Mouse (Mus musculus): ENCODE data around the gene Hnrnpll. TPM values are rescaled to one million over a fixed set of nuclear protein-coding genes. Genes with fewer than 3 reads are reported as not detected.

The Hnrnpll gene
- polyA plus RNA-seq (2012; ENCODE audit: insufficient read depth, low replicate concordance) = 10.4 and 16.8 TPM in 2 replicates

DNA sequence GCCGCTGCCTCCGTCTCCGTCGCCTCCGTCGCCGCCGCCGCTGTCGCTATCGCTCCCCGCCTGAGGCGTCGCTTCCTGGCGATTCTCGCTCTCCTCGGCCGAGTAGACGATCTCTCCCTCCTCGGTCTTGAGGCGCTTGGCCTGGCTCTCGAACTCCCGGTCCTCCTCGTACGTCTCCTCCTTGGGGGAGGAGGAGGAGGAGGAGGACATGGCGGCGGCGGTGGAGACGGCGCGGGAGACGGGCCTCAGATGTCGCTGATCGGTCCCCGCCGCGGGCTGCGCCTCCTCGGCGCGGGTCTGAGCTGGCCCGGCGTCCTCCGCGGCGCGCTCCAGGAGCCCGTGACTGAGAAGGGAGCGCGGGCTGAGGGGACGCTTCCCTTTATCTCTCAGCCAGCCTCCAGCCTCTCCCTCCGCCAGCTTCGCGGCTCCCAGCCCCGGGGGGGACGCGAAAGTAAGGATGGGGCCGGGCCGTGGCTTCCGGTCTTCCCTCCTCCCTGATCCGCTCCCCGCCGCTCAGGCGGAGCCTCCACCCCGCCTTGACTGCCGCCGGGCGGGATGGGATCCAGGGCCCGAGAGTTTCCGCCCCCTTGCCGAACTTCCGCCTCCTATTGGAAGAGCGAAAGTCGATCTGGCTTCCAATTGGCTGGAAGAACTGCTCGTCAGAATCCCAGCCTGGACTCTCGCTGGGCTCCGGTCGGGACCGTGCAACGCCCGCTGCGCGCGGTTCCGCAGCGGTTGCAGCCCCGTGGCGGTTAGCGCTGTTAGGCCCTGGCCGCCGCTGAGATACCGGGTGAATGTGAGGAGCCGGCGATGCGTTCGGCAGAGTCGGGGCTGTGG is at the start of gene Hnrnpll:
TSS of gene Hnrnpll (minus strand) at position 552 of the 837 bp plus-strand sequence.
- TF ChIP-seq GATA1 (IDR thresholded peaks at IDR 0.05; ENCODE audit: borderline replicate concordance, low read length) (no peak), FLI1 (IDR thresholded peaks at IDR 0.05; ENCODE audit: low read length) (no peak)
- H3K4me3 ChIP-seq (replicated peaks) = peak within 1 kb of the TSS; percentile 99
- H3K36me3 ChIP-seq (replicated peaks; ENCODE audit: low read length) = peaks cover 8% of the 10 kb centered on the region
- H3K4me1 ChIP-seq = peaks cover 51% of the 10 kb centered on the region
- no peaks in the 10 kb centered on the region for H3K9me3 ChIP-seq
- H3K27me3 ChIP-seq (replicated peaks) = no peaks in the 10 kb centered on the region

DNA sequence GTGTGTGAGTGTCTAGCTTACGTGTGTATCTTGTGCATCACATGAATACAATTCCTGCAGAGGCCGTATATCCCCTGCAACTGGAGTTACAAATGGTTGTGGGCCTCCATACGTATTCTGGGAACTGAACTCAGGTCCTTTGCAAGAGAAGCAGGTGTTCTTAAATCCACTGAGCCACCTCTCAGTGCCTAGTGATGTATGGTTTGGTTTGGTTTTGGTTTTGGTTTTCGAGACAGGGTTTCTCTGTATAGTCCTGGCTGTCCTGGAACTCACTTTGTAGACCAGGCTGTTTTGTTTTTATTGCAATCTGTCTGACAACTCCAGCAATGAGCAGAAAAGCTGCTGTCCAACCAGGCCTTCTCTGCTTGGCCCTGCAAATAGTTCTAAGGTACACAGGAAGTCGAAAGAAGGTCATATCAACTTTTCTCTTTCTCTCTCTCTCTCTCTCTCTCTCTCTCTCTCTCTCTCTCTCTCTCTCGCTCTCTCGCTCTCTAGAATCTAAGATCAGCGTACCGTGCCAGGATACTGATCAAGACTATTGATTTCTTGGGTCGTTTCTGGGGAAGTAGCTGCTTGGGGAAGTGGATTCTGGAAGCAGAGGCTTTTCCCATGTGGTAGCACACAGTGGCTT is 43.3 kb upstream of the Hnrnpll start:
- TF ChIP-seq GATA1 (IDR thresholded peaks at IDR 0.05; ENCODE audit: borderline replicate concordance, low read length) (no peak), FLI1 (IDR thresholded peaks at IDR 0.05; ENCODE audit: low read length) (no peak)
- Histone ChIP-seq H3K36me3 (replicated peaks; ENCODE audit: low read length) (no peaks in the 10 kb centered on the region), H3K27me3 (replicated peaks) (no peaks in the 10 kb centered on the region), H3K4me3 (replicated peaks) (no peak overlapping the region), H3K4me1 (no peaks in the 10 kb centered on the region), H3K9me3 (peaks cover 18% of the 10 kb centered on the region)

DNA sequence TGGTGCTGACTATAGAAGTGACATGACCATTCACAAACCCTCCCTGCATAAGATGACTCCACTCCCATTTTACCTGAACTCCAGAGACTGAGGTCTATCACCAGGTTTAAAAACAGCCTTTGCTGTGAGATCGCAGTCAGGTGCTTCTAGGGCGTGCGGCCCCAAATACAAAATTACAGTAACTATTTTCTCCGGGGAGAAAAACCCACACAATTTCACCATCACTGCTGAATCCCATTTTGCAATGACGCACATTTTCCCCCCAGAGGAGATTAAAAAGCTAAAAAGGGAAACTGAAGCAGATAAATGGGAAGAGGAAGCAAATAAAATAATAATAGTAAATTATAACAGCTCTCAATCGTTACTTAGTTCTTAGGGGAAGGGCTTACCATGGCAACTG is 37.7 kb upstream of the Hnrnpll start:
- Histone ChIP-seq H3K36me3 (replicated peaks; ENCODE audit: low read length) (no peaks in the 10 kb centered on the region), H3K4me1 (peaks cover 4% of the 10 kb centered on the region), H3K9me3 (no peaks in the 10 kb centered on the region), H3K4me3 (replicated peaks) (no peak overlapping the region), H3K27me3 (replicated peaks) (peaks cover 7% of the 10 kb centered on the region)
- no peak for TF ChIP-seq GATA1 (IDR thresholded peaks at IDR 0.05; ENCODE audit: borderline replicate concordance, low read length)
- TF ChIP-seq FLI1 (IDR thresholded peaks at IDR 0.05; ENCODE audit: low read length) = no peak

DNA sequence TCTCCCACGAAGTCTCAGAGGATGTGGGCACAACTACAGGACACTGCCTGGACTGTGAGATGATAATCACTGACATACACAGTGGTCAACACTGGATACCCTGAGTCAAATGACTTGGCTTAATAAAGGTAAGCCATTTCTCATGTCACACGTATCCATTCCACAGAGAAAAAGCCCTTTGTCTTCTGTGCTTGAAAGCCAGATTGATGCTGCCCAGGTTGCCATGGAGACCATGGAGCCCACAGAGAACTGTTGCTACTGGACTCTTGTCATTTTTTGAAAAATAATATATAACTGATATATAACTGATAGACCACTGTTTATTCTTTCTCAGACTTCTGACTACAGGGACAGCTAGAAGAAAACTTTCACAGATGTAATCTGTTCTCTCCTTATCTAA is 35.1 kb upstream of the Hnrnpll start:
- no peak for TF ChIP-seq FLI1 (IDR thresholded peaks at IDR 0.05; ENCODE audit: low read length)
- no peak for TF ChIP-seq GATA1 (IDR thresholded peaks at IDR 0.05; ENCODE audit: borderline replicate concordance, low read length)
- 0 out of 2 replicates have a peak, but pooled peaks cover 3% of the 10 kb centered on the region for H3K9me3 ChIP-seq
- H3K36me3 ChIP-seq (replicated peaks; ENCODE audit: low read length) = no peaks in the 10 kb centered on the region
- H3K4me3 ChIP-seq (replicated peaks) = no peak overlapping the region
- H3K27me3 ChIP-seq (replicated peaks) = peaks cover 11% of the 10 kb centered on the region
- H3K4me1 ChIP-seq = peaks cover 4% of the 10 kb centered on the region

GRCm38 (mm10) chr17:80096720-80097114 is 34.6 kb upstream of the Hnrnpll start:
- 0 out of 2 replicates have a peak, but pooled peaks cover 3% of the 10 kb centered on the region for H3K9me3 ChIP-seq
- TF ChIP-seq FLI1 (IDR thresholded peaks at IDR 0.05; ENCODE audit: low read length) (no peak), GATA1 (IDR thresholded peaks at IDR 0.05; ENCODE audit: borderline replicate concordance, low read length) (no peak)
- H3K4me1 ChIP-seq = peaks cover 4% of the 10 kb centered on the region
- peaks cover 11% of the 10 kb centered on the region for H3K27me3 ChIP-seq (replicated peaks)
- no peak overlapping the region for H3K4me3 ChIP-seq (replicated peaks)
- H3K36me3 ChIP-seq (replicated peaks; ENCODE audit: low read length) = no peaks in the 10 kb centered on the region

GRCm38 (mm10) chr17:80096043-80096719 is 34.0 kb upstream of the Hnrnpll start:
- H3K4me3 ChIP-seq (replicated peaks) = peak overlapping the region; percentile 1
- no peaks in the 10 kb centered on the region for H3K36me3 ChIP-seq (replicated peaks; ENCODE audit: low read length)
- TF ChIP-seq GATA1 (IDR thresholded peaks at IDR 0.05; ENCODE audit: borderline replicate concordance, low read length) (no peak), FLI1 (IDR thresholded peaks at IDR 0.05; ENCODE audit: low read length) (no peak)
- H3K27me3 ChIP-seq (replicated peaks) = peaks cover 11% of the 10 kb centered on the region
- H3K4me1 ChIP-seq = peaks cover 4% of the 10 kb centered on the region
- 0 out of 2 replicates have a peak, but pooled peaks cover 3% of the 10 kb centered on the region for H3K9me3 ChIP-seq

DNA sequence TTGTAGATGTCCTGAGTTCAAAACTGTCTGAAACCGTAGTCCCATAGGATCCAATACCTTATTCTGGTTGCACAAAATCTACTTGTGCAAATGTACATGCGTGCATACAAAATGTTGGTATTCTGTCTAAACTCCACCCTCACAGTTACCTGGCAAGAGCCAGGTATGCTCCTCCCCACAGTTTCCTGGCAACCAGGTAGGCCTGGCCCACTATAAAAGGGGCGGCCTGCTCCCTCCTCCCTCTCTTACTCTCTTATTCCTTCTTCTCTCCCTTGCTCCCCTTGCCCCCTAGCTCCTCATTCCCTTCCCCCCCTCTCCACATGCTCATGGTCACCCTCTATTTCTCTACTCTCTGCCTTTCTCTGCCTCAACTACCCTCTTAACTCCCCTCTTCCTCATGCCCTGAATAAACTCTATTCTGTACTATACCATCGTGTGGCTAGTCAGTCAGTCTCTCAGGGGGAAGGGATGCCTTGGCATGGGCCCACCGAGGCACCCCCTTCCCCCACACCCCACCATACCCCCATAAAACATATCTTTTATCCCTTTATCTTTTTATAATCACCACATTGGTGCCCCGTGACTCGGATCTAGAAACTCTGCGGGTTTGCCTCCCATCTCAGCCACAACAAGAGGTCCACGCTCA is 33.2 kb upstream of the Hnrnpll start:
- H3K4me1 ChIP-seq = peaks cover 4% of the 10 kb centered on the region
- H3K4me3 ChIP-seq (replicated peaks) = no peak overlapping the region
- peaks cover 11% of the 10 kb centered on the region for H3K27me3 ChIP-seq (replicated peaks)
- no peaks in the 10 kb centered on the region for H3K36me3 ChIP-seq (replicated peaks; ENCODE audit: low read length)
- 0 out of 2 replicates have a peak, but pooled peaks cover 3% of the 10 kb centered on the region for H3K9me3 ChIP-seq
- TF ChIP-seq FLI1 (IDR thresholded peaks at IDR 0.05; ENCODE audit: low read length) = no peak
- TF ChIP-seq GATA1 (IDR thresholded peaks at IDR 0.05; ENCODE audit: borderline replicate concordance, low read length) = no peak

GRCm38 (mm10) chr17:80091879-80092549 is 29.9 kb upstream of the Hnrnpll start:
- H3K27me3 ChIP-seq (replicated peaks) = peaks cover 15% of the 10 kb centered on the region
- TF ChIP-seq GATA1 (IDR thresholded peaks at IDR 0.05; ENCODE audit: borderline replicate concordance, low read length) = no peak
- 0 out of 2 replicates have a peak, but pooled peaks cover 3% of the 10 kb centered on the region for H3K9me3 ChIP-seq
- no peaks in the 10 kb centered on the region for H3K36me3 ChIP-seq (replicated peaks; ENCODE audit: low read length)
- no peak overlapping the region for H3K4me3 ChIP-seq (replicated peaks)
- H3K4me1 ChIP-seq = peaks cover 4% of the 10 kb centered on the region

DNA sequence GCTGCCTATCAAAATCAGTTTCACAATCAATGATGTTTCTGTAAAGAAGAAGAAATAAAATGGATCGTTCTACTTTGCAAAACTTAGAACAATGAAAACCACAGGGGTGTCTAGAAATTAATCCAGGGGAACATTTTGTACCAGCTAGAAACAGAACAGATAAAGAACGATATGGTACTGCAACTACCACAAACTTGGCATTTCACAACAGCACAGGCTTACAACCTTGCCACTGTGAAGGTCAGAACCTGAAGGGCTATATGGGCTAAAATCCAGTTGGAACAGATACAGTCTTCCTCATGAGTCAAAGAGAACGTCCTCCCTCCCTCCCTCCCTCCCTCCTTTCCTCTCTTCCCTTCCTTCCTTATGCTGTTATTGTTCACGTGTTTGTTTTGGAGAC is 28.4 kb upstream of the Hnrnpll start:
- no peaks in the 10 kb centered on the region for H3K4me1 ChIP-seq

More for the DNA sequence above, 28.4 kb upstream of the Hnrnpll start:
- peaks cover 9% of the 10 kb centered on the region for H3K27me3 ChIP-seq (replicated peaks)
- peaks cover 16% of the 10 kb centered on the region for H3K9me3 ChIP-seq
- no peaks in the 10 kb centered on the region for H3K36me3 ChIP-seq (replicated peaks; ENCODE audit: low read length)
- no peak for TF ChIP-seq FLI1 (IDR thresholded peaks at IDR 0.05; ENCODE audit: low read length)
- TF ChIP-seq GATA1 (IDR thresholded peaks at IDR 0.05; ENCODE audit: borderline replicate concordance, low read length) = no peak
- H3K4me3 ChIP-seq (replicated peaks) = no peak overlapping the region

Measured in megakaryocyte, embryonic 14.5 days (primary cell).